Mouse (Mus musculus): ENCODE data around the gene Dok3. TPM values are rescaled to one million over a fixed set of nuclear protein-coding genes. Genes with fewer than 3 reads are reported as not detected.
"Not testable (repeated sequence)": the region's sequence is repeated elsewhere in the genome, so short reads cannot be mapped to it uniquely, and the experiment has no call there.

Gene Dok3
- polyA plus RNA-seq (2012; rRNA removed) = 4.7 and 7.7 TPM in 2 replicates

GRCm38 (mm10) chr13:55529198-55529915 lies at the start of gene Dok3:
TSS of gene Dok3 (minus strand) at chr13:55529296.
- no peaks in the 10 kb centered on the region for H3K36me3 ChIP-seq (ENCODE audit: control insufficient read depth, insufficient read depth, low read length)
- WGBS = 49% methylated on average over 8 of the region's 8 CpGs

GRCm38 (mm10) chr13:55578086-55578485 lies 49.0 kb upstream of the Dok3 start:
- no peak for TF ChIP-seq POLR2A (IDR thresholded peaks at IDR 0.05; ENCODE audit: low read depth, low read length)
- TF ChIP-seq CTCF (conservative IDR thresholded peaks at IDR 0.05; ENCODE audit: insufficient read depth, insufficient read length, low read depth, low read length) = no peak
- no peaks in the 10 kb centered on the region for H3K27me3 ChIP-seq (replicated peaks; ENCODE audit: control insufficient read depth, insufficient read depth, low read length)
- no peak for DNase-seq
- no peaks in the 10 kb centered on the region for H3K36me3 ChIP-seq (ENCODE audit: control insufficient read depth, insufficient read depth, low read length)
- H3K27ac ChIP-seq (ENCODE audit: insufficient read depth, low read depth, low read length) = no peak overlapping the region
- H3K4me1 ChIP-seq (ENCODE audit: control insufficient read depth, insufficient read depth, low read length) = no peaks in the 10 kb centered on the region
- no peak overlapping the region for H3K4me3 ChIP-seq (ENCODE audit: insufficient read depth, low read depth, low read length)
- WGBS = 76% methylated on average over 4 of the region's 4 CpGs

More at GRCm38 (mm10) chr13:55529198-55529915, at the start of gene Dok3:
- no peak for TF ChIP-seq CTCF (conservative IDR thresholded peaks at IDR 0.05; ENCODE audit: insufficient read depth, insufficient read length, low read depth, low read length)
- TF ChIP-seq POLR2A (IDR thresholded peaks at IDR 0.05; ENCODE audit: low read depth, low read length) = no peak
- H3K4me3 ChIP-seq (ENCODE audit: insufficient read depth, low read depth, low read length) = no peak within 1 kb of the TSS
- no peaks in the 10 kb centered on the region for H3K27me3 ChIP-seq (replicated peaks; ENCODE audit: control insufficient read depth, insufficient read depth, low read length)
- H3K4me1 ChIP-seq (ENCODE audit: control insufficient read depth, insufficient read depth, low read length) = no peaks in the 10 kb centered on the region
- peak; percentile 24 for DNase-seq
- H3K27ac ChIP-seq (ENCODE audit: insufficient read depth, low read depth, low read length) = no peak within 1 kb of the TSS

GRCm38 (mm10) chr13:55576872-55577271 lies 47.8 kb upstream of the Dok3 start:
- not testable (repeated sequence) for H3K4me3 ChIP-seq (ENCODE audit: insufficient read depth, low read depth, low read length); H3K36me3 ChIP-seq (ENCODE audit: control insufficient read depth, insufficient read depth, low read length); DNase-seq; H3K4me1 ChIP-seq (ENCODE audit: control insufficient read depth, insufficient read depth, low read length); H3K27me3 ChIP-seq (replicated peaks; ENCODE audit: control insufficient read depth, insufficient read depth, low read length); H3K27ac ChIP-seq (ENCODE audit: insufficient read depth, low read depth, low read length)
- WGBS = 90% methylated on average over 7 of the region's 7 CpGs

- no peak for TF ChIP-seq POLR2A (IDR thresholded peaks at IDR 0.05; ENCODE audit: low read depth, low read length)
- TF ChIP-seq CTCF (conservative IDR thresholded peaks at IDR 0.05; ENCODE audit: insufficient read depth, insufficient read length, low read depth, low read length) = no peak
- no peak for DNase-seq
- Histone ChIP-seq H3K27me3 (replicated peaks; ENCODE audit: control insufficient read depth, insufficient read depth, low read length) (no peaks in the 10 kb centered on the region), H3K4me3 (ENCODE audit: insufficient read depth, low read depth, low read length) (no peak overlapping the region), H3K27ac (ENCODE audit: insufficient read depth, low read depth, low read length) (no peak overlapping the region), H3K4me1 (ENCODE audit: control insufficient read depth, insufficient read depth, low read length) (no peaks in the 10 kb centered on the region), H3K36me3 (ENCODE audit: control insufficient read depth, insufficient read depth, low read length) (no peaks in the 10 kb centered on the region)
- WGBS = 65% methylated on average over 5 of the region's 5 CpGs
These were observed 46.8 kb upstream of the Dok3 start for GRCm38 (mm10) chr13:55575932-55576331.

GRCm38 (mm10) chr13:55574321-55574720 lies 45.2 kb upstream of the Dok3 start:
- whole genome bisulfite sequencing = 57% methylated on average over 5 of the region's 5 CpGs
- DNase-seq = no peak
- TF ChIP-seq CTCF (conservative IDR thresholded peaks at IDR 0.05; ENCODE audit: insufficient read depth, insufficient read length, low read depth, low read length) (no peak), POLR2A (IDR thresholded peaks at IDR 0.05; ENCODE audit: low read depth, low read length) (no peak)

GRCm38 (mm10) chr13:55573432-55573831 lies 44.3 kb upstream of the Dok3 start, which contains the start of gene Tmed9:
TSS of gene Tmed9 (plus strand) at chr13:55573732.
- no peak within 1 kb of the TSS for H3K27ac ChIP-seq (ENCODE audit: insufficient read depth, low read depth, low read length)
- H3K4me1 ChIP-seq (ENCODE audit: control insufficient read depth, insufficient read depth, low read length) = peaks cover 8% of the 10 kb centered on the region; the same call in 1 of the 2 replicates
- no peak within 1 kb of the TSS for H3K4me3 ChIP-seq (ENCODE audit: insufficient read depth, low read depth, low read length)
- no peak for DNase-seq
- no peak for TF ChIP-seq POLR2A (IDR thresholded peaks at IDR 0.05; ENCODE audit: low read depth, low read length)
- TF ChIP-seq CTCF (conservative IDR thresholded peaks at IDR 0.05; ENCODE audit: insufficient read depth, insufficient read length, low read depth, low read length) = no peak
- no peaks in the 10 kb centered on the region for H3K27me3 ChIP-seq (replicated peaks; ENCODE audit: control insufficient read depth, insufficient read depth, low read length)
- 96% methylated on average over 2 of the region's 2 CpGs for WGBS
- H3K36me3 ChIP-seq (ENCODE audit: control insufficient read depth, insufficient read depth, low read length) = no peaks in the 10 kb centered on the region

More at GRCm38 (mm10) chr13:55574321-55574720, 45.2 kb upstream of the Dok3 start:
- H3K27ac ChIP-seq (ENCODE audit: insufficient read depth, low read depth, low read length) = no peak overlapping the region
- no peak overlapping the region for H3K4me3 ChIP-seq (ENCODE audit: insufficient read depth, low read depth, low read length)
- H3K27me3 ChIP-seq (replicated peaks; ENCODE audit: control insufficient read depth, insufficient read depth, low read length) = no peaks in the 10 kb centered on the region
- H3K36me3 ChIP-seq (ENCODE audit: control insufficient read depth, insufficient read depth, low read length) = no peaks in the 10 kb centered on the region
- H3K4me1 ChIP-seq (ENCODE audit: control insufficient read depth, insufficient read depth, low read length) = peaks cover 6% of the 10 kb centered on the region; the same call in 1 of the 2 replicates

- H3K36me3 ChIP-seq (ENCODE audit: control insufficient read depth, insufficient read depth, low read length) = no peaks in the 10 kb centered on the region
- no peak overlapping the region for H3K27ac ChIP-seq (ENCODE audit: insufficient read depth, low read depth, low read length)
- WGBS = 86% methylated on average over 2 of the region's 2 CpGs
- H3K4me1 ChIP-seq (ENCODE audit: control insufficient read depth, insufficient read depth, low read length) = peaks cover 8% of the 10 kb centered on the region; the same call in 1 of the 2 replicates
- no peaks in the 10 kb centered on the region for H3K27me3 ChIP-seq (replicated peaks; ENCODE audit: control insufficient read depth, insufficient read depth, low read length)
- no peak for DNase-seq
- TF ChIP-seq POLR2A (IDR thresholded peaks at IDR 0.05; ENCODE audit: low read depth, low read length) = no peak
- no peak for TF ChIP-seq CTCF (conservative IDR thresholded peaks at IDR 0.05; ENCODE audit: insufficient read depth, insufficient read length, low read depth, low read length)
- no peak overlapping the region for H3K4me3 ChIP-seq (ENCODE audit: insufficient read depth, low read depth, low read length)
These were observed 42.9 kb upstream of the Dok3 start for GRCm38 (mm10) chr13:55571977-55572376.
